Mouse (Mus musculus): ENCODE data around the gene Slc25a13.
A peak's percentile ranks its signal among the peaks of the same experiment; 100 is the strongest.

The Slc25a13 gene

DNA sequence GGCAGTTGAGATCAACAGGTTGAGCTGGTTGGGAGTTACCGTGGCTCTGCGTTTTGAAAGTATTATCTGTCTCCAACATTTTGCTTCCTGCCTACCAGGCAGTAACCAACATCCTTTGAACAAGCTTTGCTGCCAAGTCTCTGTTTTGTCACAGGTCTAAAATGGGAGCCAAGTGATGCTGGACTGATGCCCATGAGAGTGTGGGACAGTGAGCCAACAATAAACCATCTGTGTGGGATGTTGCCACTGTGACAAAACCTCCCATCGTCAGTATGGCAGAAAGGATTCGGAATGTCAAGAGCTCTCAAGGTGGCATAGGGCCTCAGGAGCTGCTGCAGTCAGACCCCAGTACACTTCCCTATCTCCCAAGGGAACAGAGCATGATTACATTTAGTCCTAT is 128.8 kb downstream of the Slc25a13 start:
- Histone ChIP-seq H3K4me3 (replicated peaks; ENCODE audit: low read length) (no peak overlapping the region), H3K36me3 (ENCODE audit: insufficient read depth, low read length) (peaks cover 86% of the 10 kb centered on the region), H3K27me3 (ENCODE audit: insufficient read depth, low read length) (no peaks in the 10 kb centered on the region), H3K9me3 (ENCODE audit: low read length) (no peaks in the 10 kb centered on the region), H3K4me1 (replicated peaks; ENCODE audit: low read depth, low read length) (peaks cover 8% of the 10 kb centered on the region)
- TF ChIP-seq CTCF (conservative IDR thresholded peaks at IDR 0.05; ENCODE audit: low read length) (no peak), POU5F1 (IDR thresholded peaks at IDR 0.05; ENCODE audit: borderline replicate concordance, low read length) (no peak), NANOG (IDR thresholded peaks at IDR 0.05; ENCODE audit: borderline replicate concordance, low read length) (no peak)

DNA sequence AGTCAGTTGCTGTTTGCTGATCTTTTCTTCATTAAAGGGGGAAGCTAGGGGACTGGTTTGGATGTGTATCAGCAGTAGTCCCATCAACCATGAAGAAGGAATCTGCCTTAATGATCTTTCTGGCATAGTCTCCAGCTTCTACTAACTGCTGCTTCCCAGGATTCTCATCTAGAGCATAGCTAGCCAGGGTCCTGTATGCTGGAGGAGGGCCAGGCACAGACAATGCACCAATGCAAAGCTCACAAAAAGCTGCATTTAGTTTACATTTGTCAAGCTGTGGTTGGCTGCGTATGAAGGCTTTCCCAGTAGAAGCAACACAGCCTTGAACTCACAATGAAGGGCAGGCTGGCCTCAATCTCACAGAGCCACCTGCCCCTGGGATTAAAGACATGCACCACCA is 136.5 kb downstream of the Slc25a13 start:
- H3K27me3 ChIP-seq (ENCODE audit: insufficient read depth, low read length), result no peaks in the 10 kb centered on the region
- H3K4me3 ChIP-seq (replicated peaks; ENCODE audit: low read length), result no peak overlapping the region
- H3K9me3 ChIP-seq (ENCODE audit: low read length), result no peaks in the 10 kb centered on the region
- TF ChIP-seq NANOG (IDR thresholded peaks at IDR 0.05; ENCODE audit: borderline replicate concordance, low read length) (no peak), CTCF (conservative IDR thresholded peaks at IDR 0.05; ENCODE audit: low read length) (no peak), POU5F1 (IDR thresholded peaks at IDR 0.05; ENCODE audit: borderline replicate concordance, low read length) (no peak)
- H3K36me3 ChIP-seq (ENCODE audit: insufficient read depth, low read length), result peaks cover 72% of the 10 kb centered on the region
- H3K4me1 ChIP-seq (replicated peaks; ENCODE audit: low read depth, low read length), result peaks cover 4% of the 10 kb centered on the region

GRCm38 (mm10) chr6:6077234-6077633 is 139.7 kb downstream of the Slc25a13 start:
- Histone ChIP-seq H3K9me3 (ENCODE audit: low read length) (no peaks in the 10 kb centered on the region), H3K4me3 (replicated peaks; ENCODE audit: low read length) (no peak overlapping the region), H3K36me3 (ENCODE audit: insufficient read depth, low read length) (peaks cover 61% of the 10 kb centered on the region), H3K4me1 (replicated peaks; ENCODE audit: low read depth, low read length) (peaks cover 7% of the 10 kb centered on the region), H3K27me3 (ENCODE audit: insufficient read depth, low read length) (no peaks in the 10 kb centered on the region)
- TF ChIP-seq POU5F1 (IDR thresholded peaks at IDR 0.05; ENCODE audit: borderline replicate concordance, low read length), result no peak

DNA sequence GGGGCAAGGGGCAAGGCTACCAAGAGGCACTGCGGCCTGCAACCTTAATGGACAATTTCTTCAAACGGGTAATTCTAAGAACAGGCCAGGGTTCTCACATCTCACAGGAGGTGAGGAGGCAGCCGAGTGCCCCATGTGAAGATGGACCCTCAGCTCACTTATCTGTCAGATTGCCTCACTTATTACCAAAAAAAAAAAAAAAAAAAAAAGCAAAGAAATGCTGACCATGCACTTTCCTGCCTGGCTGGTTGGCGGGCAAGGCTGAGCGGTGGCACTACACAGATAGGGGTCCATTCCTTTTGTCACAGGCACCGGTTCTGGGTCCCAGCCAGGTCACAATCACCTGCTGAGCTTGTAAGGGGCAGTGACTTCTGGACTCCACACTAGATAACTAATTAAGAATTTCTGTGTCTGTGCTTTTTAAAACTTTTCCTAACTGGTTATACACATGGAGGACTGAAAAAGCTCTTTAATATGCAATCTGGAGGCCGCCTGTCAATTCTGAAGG is 141.0 kb downstream of the Slc25a13 start:
- Histone ChIP-seq H3K36me3 (ENCODE audit: insufficient read depth, low read length) (peaks cover 54% of the 10 kb centered on the region), H3K27me3 (ENCODE audit: insufficient read depth, low read length) (no peaks in the 10 kb centered on the region; the same call in 1 of the 2 replicates), H3K9me3 (ENCODE audit: low read length) (no peaks in the 10 kb centered on the region), H3K4me3 (replicated peaks; ENCODE audit: low read length) (no peak overlapping the region), H3K4me1 (replicated peaks; ENCODE audit: low read depth, low read length) (peaks cover 15% of the 10 kb centered on the region)
- TF ChIP-seq POU5F1 (IDR thresholded peaks at IDR 0.05; ENCODE audit: borderline replicate concordance, low read length), result no peak
- TF ChIP-seq CTCF (conservative IDR thresholded peaks at IDR 0.05; ENCODE audit: low read length), result no peak
- TF ChIP-seq NANOG (IDR thresholded peaks at IDR 0.05; ENCODE audit: borderline replicate concordance, low read length), result no peak

DNA sequence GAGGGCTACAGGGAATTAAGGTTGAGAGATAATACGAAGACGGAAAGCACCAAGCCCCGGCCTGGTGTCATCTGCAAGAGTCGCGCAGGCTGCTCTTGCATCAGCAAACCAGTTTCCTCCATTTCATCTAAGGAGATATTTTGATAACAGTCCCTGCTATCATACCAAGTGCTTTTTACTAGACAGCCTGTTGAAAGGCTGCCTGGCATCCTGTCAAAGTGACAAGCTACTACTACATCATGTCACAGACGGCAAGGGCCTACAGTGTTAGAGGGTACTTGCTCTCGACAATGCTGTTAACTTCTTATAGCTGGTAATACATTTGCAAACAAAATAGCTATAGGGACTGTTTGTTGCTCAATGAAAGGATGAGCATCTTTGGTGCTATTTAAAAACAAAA is 145.9 kb downstream of the Slc25a13 start:
- peaks cover 38% of the 10 kb centered on the region for H3K36me3 ChIP-seq (ENCODE audit: insufficient read depth, low read length)
- no peaks in the 10 kb centered on the region for H3K9me3 ChIP-seq (ENCODE audit: low read length)
- H3K4me3 ChIP-seq (replicated peaks; ENCODE audit: low read length), result no peak overlapping the region
- TF ChIP-seq NANOG (IDR thresholded peaks at IDR 0.05; ENCODE audit: borderline replicate concordance, low read length), result no peak
- no peak for TF ChIP-seq CTCF (conservative IDR thresholded peaks at IDR 0.05; ENCODE audit: low read length)
- no peak for TF ChIP-seq POU5F1 (IDR thresholded peaks at IDR 0.05; ENCODE audit: borderline replicate concordance, low read length)
- H3K4me1 ChIP-seq (replicated peaks; ENCODE audit: low read depth, low read length), result peaks cover 34% of the 10 kb centered on the region
- peaks cover 21% of the 10 kb centered on the region for H3K27me3 ChIP-seq (ENCODE audit: insufficient read depth, low read length)

DNA sequence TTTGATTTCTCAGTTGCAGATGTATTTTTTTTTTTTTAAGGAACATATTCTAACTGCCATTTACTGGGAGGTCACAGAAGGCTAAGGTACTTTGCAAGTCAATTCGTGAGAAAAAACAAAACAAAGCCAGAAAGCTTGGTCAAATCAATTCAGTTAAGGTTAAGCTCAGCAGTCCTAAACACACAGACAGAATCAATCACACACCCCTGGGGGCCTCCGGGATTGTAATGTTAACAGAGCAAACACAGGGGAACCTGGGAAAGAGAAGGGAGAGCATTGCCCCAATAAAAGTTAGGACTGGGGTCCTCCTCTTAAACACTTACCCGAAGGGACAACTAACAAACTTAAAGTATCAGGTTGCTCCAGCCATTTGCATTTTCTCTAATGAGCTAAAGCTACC is 147.0 kb downstream of the Slc25a13 start:
- Histone ChIP-seq H3K36me3 (ENCODE audit: insufficient read depth, low read length) (peaks cover 44% of the 10 kb centered on the region), H3K27me3 (ENCODE audit: insufficient read depth, low read length) (peaks cover 21% of the 10 kb centered on the region), H3K4me3 (replicated peaks; ENCODE audit: low read length) (no peak overlapping the region), H3K4me1 (replicated peaks; ENCODE audit: low read depth, low read length) (peaks cover 27% of the 10 kb centered on the region), H3K9me3 (ENCODE audit: low read length) (no peaks in the 10 kb centered on the region)
- TF ChIP-seq POU5F1 (IDR thresholded peaks at IDR 0.05; ENCODE audit: borderline replicate concordance, low read length) (no peak), NANOG (IDR thresholded peaks at IDR 0.05; ENCODE audit: borderline replicate concordance, low read length) (peak; percentile 87)

DNA sequence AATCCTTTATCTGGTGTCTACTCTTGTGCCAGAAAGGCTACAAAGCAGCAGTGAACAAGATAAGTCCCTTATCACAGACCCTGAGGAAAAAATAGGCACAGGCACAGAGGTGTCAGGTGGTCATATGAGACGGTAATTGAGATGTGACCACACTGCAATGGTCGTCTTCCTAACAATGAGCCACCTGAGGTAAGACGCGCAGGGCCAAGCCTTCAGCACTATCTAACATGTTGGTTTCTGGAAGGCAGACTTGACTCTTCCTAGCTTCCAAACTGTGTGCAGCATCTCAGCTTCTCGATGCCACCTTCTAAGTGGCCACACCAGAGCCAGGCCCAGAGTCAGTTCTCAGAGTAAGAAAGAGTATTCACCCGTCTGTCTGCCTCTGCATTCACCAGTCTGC is 149.8 kb downstream of the Slc25a13 start:
- H3K36me3 ChIP-seq (ENCODE audit: insufficient read depth, low read length), result peaks cover 44% of the 10 kb centered on the region
- peaks cover 27% of the 10 kb centered on the region for H3K4me1 ChIP-seq (replicated peaks; ENCODE audit: low read depth, low read length)
- H3K9me3 ChIP-seq (ENCODE audit: low read length), result no peaks in the 10 kb centered on the region
- H3K27me3 ChIP-seq (ENCODE audit: insufficient read depth, low read length), result peaks cover 21% of the 10 kb centered on the region
- no peak for TF ChIP-seq NANOG (IDR thresholded peaks at IDR 0.05; ENCODE audit: borderline replicate concordance, low read length)
- no peak for TF ChIP-seq POU5F1 (IDR thresholded peaks at IDR 0.05; ENCODE audit: borderline replicate concordance, low read length)
- TF ChIP-seq CTCF (conservative IDR thresholded peaks at IDR 0.05; ENCODE audit: low read length), result no peak
- no peak overlapping the region for H3K4me3 ChIP-seq (replicated peaks; ENCODE audit: low read length)

DNA sequence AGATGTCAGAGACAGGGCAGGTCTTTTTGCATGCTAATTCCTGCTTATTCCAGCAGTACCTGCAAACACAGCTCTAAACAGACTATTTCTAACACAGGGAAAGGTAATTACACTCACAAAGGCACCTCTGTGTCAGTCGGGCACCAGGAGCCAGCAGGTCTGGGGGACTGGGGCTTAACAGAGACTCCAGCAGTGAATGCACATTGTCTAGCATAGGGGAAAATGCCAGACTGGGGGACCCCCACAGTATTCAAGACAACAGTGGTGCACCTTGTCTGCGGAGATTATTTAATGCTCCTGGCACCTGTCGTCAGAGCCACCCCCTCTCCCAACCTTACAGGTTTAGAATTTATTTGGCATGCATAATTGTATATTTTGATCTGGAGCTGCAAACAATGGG is 158.4 kb downstream of the Slc25a13 start:
- no peaks in the 10 kb centered on the region for H3K27me3 ChIP-seq (ENCODE audit: insufficient read depth, low read length)
- H3K36me3 ChIP-seq (ENCODE audit: insufficient read depth, low read length), result peaks cover 9% of the 10 kb centered on the region; the same call in 1 of the 2 replicates
- no peak for TF ChIP-seq CTCF (conservative IDR thresholded peaks at IDR 0.05; ENCODE audit: low read length)
- no peak for TF ChIP-seq NANOG (IDR thresholded peaks at IDR 0.05; ENCODE audit: borderline replicate concordance, low read length)
- TF ChIP-seq POU5F1 (IDR thresholded peaks at IDR 0.05; ENCODE audit: borderline replicate concordance, low read length), result no peak
- H3K4me1 ChIP-seq (replicated peaks; ENCODE audit: low read depth, low read length), result peaks cover 27% of the 10 kb centered on the region
- H3K4me3 ChIP-seq (replicated peaks; ENCODE audit: low read length), result no peak overlapping the region
- no peaks in the 10 kb centered on the region for H3K9me3 ChIP-seq (ENCODE audit: low read length)

DNA sequence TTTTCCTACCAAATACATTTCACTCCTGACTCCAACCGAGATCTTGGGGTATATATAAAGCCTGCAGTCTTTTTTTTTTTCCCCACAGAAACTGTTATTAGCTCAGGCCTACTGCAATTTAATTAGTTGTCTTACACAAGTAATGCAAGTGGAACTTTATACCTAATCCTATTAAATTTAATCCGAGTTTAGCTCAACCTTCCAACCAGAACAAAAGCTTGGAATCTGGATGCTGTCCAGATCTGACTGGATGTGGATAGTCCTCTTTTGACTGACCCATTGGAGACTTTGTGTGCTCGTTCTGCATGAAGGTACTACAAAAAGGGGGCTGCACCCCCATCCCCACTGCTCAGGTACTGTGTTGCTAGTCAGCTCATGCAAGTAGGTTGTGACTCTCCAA is 163.0 kb downstream of the Slc25a13 start:
- Histone ChIP-seq H3K4me1 (replicated peaks; ENCODE audit: low read depth, low read length) (peaks cover 32% of the 10 kb centered on the region), H3K27me3 (ENCODE audit: insufficient read depth, low read length) (no peaks in the 10 kb centered on the region), H3K4me3 (replicated peaks; ENCODE audit: low read length) (no peak overlapping the region), H3K9me3 (ENCODE audit: low read length) (no peaks in the 10 kb centered on the region), H3K36me3 (ENCODE audit: insufficient read depth, low read length) (peaks cover 34% of the 10 kb centered on the region)
- TF ChIP-seq POU5F1 (IDR thresholded peaks at IDR 0.05; ENCODE audit: borderline replicate concordance, low read length) (no peak), NANOG (IDR thresholded peaks at IDR 0.05; ENCODE audit: borderline replicate concordance, low read length) (no peak), CTCF (conservative IDR thresholded peaks at IDR 0.05; ENCODE audit: low read length) (no peak)
